Mouse (Mus musculus) heart, embryonic 11.5 days (tissue): Measurements from ENCODE around the gene Trim2. TPM values are rescaled to one million over a fixed set of nuclear protein-coding genes. Genes with fewer than 3 reads are reported as not detected.

Experiments
- ATAC-seq: fragments of 200-750 bp; cut with Nextera tagmentation; replicated peaks from 2 replicates; pipeline ENCODE4 v1.8.0; 2017; ENCODE audit warnings: moderate library complexity; ENCODE audit not compliant: insufficient number of reproducible peaks, low FRiP score, low TSS enrichment
- H3K27ac ChIP-seq: fragments of 300-500 bp; sonication (generic); 2 replicates; pipeline ENCODE4 v1.5.1; 2014; ENCODE audit warnings: mild to moderate bottlenecking, low read depth, low read length
- H3K27me3 ChIP-seq: fragments of 300-500 bp; sonication (generic); 2 replicates; pipeline ENCODE4 v1.6.1; 2014; ENCODE audit warnings: mild to moderate bottlenecking, low read length, mixed read lengths; ENCODE audit not compliant: control insufficient read depth, insufficient read depth
- H3K36me3 ChIP-seq: fragments of 300-500 bp; sonication (generic); 2 replicates; pipeline ENCODE4 v1.6.1; 2014; ENCODE audit warnings: mild to moderate bottlenecking, low read length, moderate library complexity, mixed read lengths; ENCODE audit not compliant: control insufficient read depth, insufficient read depth
- H3K4me1 ChIP-seq: fragments of 300-500 bp; sonication (generic); 2 replicates; pipeline ENCODE4 v1.6.1; 2014; ENCODE audit warnings: low read length; ENCODE audit not compliant: control insufficient read depth, insufficient read depth
- H3K4me2 ChIP-seq: fragments of 300-500 bp; sonication (generic); 2 replicates; pipeline ENCODE4 v1.6.1; 2014; ENCODE audit warnings: mild to moderate bottlenecking, moderate library complexity
- H3K4me3 ChIP-seq: fragments of 300-500 bp; sonication (generic); 2 replicates; pipeline ENCODE4 v1.5.1; 2014; ENCODE audit warnings: low read depth, low read length
- H3K9ac ChIP-seq: fragments of 300-500 bp; sonication (generic); 2 replicates; pipeline ENCODE4 v1.6.1; 2014; ENCODE audit warnings: mild to moderate bottlenecking, low read depth, low read length, moderate library complexity
- H3K9me3 ChIP-seq: fragments of 300-500 bp; sonication (generic); replicated peaks from 2 replicates; pipeline ENCODE4 v1.6.1; 2016; ENCODE audit warnings: low read length; ENCODE audit not compliant: control insufficient read depth
- WGBS: fragments of 180-500 bp; shearing (Covaris S2); extraction: QIAGEN DNeasy Blood & Tissue Kit; methylation state at CpG from one replicate; pipeline ENCODE4 v1.1.7; 2014; ENCODE audit not compliant: insufficient replicate concordance; 5-methylcytosine and 5-hydroxymethylcytosine counted together
- polyA plus RNA-seq: library from polyadenylated mRNA; unstranded; fragments of >200 nt; fragmentation: Nextera tagmentation; extraction: Ambion mirVana; gene quantifications from 2 replicates; pipeline ENCODE4 v1.2.1, GENCODE M21; 2014

Gene Trim2
- polyA plus RNA-seq, 1 experiment from 2014 or later, result 8.9 TPM

DNA sequence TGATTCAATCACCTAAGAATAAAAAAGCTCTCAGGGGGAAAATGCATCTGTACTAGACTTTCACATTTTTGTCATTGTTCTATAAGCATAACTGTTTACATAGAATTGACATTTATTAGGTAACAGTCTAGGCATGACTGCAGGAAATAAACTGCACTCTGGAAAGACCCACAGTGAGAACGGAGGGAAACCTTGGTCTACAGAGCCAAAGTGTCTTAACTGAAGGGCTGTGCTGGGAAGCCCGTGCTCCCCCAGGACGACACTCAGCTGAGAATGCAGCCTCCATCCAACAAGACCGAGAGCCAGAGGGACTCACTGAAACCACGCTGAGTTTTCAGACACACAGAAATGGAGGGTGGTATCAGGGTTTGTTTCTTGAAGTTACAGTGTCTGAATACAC is 175.9 kb downstream of the Trim2 start:
- Histone ChIP-seq H3K36me3 (no peaks in the 10 kb centered on the region), H3K4me2 (no peak overlapping the region), H3K27me3 (no peaks in the 10 kb centered on the region), H3K4me1 (no peaks in the 10 kb centered on the region), H3K9ac (no peak overlapping the region), H3K4me3 (no peak overlapping the region), H3K27ac (no peak overlapping the region), H3K9me3 (no peaks in the 10 kb centered on the region)
- 62% methylated on average over 5 of the region's 5 CpGs for whole genome bisulfite sequencing
- no peak for ATAC-seq

DNA sequence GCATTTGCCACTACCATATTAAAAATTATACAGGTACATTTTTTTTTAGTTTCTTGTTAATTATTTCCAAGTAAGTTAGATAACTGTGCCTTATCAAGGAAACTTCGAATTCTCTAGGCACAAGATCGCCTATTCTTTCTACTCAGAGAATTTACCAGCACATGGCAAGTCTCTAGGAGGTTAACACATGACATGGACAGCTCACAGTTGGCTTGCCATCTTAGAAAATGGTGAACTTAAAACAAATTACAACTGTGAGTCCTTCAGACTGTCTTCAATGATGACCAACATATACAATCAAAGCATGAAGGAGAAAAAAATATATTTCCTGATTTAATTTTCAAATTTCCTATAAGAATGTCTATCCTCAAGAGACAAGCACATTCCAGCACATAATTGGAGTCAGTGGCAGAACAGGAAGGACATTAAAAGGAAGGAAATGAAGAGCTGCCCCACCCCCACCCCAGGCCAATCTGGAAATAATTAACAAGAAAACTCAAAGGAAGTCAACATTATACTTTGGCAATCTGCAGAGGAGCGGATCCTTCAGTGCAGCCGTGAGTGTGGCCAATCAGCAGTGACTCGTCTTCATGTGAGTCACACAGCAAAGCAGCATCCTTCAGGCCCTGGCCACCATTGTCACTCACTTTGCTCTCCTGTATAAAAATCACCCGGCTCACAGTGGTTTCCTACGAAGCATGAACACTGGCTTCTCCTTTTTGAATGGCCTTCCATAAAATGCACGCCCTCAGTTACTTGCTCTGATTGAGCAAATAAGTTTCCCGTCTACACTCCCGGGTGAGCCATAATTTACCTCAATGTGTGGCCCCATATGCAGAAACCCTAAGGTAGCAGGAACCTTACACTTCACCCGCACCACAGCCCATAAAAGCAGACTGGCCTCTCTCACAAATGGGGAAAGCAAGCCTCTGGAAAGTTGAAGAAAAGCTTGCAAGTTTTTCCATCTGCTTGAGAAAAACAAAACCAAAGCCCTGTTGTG is 177.5 kb downstream of the Trim2 start:
- no peaks in the 10 kb centered on the region for H3K27me3 ChIP-seq
- H3K4me2 ChIP-seq, result no peak overlapping the region
- no peak overlapping the region for H3K9ac ChIP-seq
- no peaks in the 10 kb centered on the region for H3K36me3 ChIP-seq
- H3K4me3 ChIP-seq, result no peak overlapping the region
- no peaks in the 10 kb centered on the region for H3K9me3 ChIP-seq
- WGBS, result 66% methylated on average over 11 of the region's 11 CpGs
- H3K4me1 ChIP-seq, result no peaks in the 10 kb centered on the region
- no peak for ATAC-seq
- H3K27ac ChIP-seq, result no peak overlapping the region

DNA sequence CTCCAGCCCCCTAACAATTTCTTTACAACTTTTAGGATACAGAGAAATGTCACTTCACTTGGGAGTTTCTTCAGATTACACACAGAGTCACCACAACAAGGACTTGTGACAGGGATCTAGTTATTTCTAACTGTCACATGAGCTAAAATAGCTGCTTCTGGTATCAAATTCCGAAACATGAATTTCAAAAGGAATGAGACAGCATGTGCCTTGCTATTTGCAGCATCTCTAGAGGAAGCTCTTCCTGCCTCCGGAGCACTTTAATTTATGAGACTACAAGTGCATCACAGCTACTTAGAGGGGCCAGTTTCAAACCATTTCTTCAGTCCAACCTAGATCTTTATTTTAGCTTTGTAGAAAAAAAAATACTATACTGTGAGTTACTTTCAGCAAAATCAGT is 179.2 kb downstream of the Trim2 start:
- H3K4me2 ChIP-seq, result no peak overlapping the region
- no peaks in the 10 kb centered on the region for H3K36me3 ChIP-seq
- no peak overlapping the region for H3K9ac ChIP-seq
- 80% methylated on average over 2 of the region's 2 CpGs for WGBS
- no peaks in the 10 kb centered on the region for H3K4me1 ChIP-seq
- no peak for ATAC-seq
- no peak overlapping the region for H3K4me3 ChIP-seq
- no peak overlapping the region for H3K27ac ChIP-seq
- H3K9me3 ChIP-seq, result no peaks in the 10 kb centered on the region
- H3K27me3 ChIP-seq, result no peaks in the 10 kb centered on the region

DNA sequence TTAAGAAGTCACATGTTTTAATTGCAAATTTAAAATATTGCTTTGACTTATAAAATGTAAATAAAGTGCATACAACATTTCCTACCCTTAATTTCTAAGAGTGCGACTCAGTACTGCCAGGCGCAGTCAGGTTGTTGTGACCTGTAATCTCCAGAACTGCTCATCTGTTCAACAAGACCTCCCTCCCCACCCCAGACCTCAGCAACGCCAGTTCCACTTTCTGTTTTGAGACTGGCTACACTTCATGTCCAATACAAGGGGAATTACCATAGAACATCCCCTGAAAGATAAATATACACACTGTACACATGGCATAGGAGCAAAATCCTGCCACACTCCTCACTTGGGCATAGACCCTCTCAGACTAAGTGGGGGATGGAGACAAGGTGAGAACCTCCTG is 180.0 kb downstream of the Trim2 start:
- no peak for ATAC-seq
- H3K4me1 ChIP-seq, result no peaks in the 10 kb centered on the region
- WGBS, result 72% methylated on average over 3 of the region's 3 CpGs
- H3K36me3 ChIP-seq, result no peaks in the 10 kb centered on the region
- H3K4me2 ChIP-seq, result no peak overlapping the region
- no peak overlapping the region for H3K9ac ChIP-seq
- H3K9me3 ChIP-seq, result no peaks in the 10 kb centered on the region
- no peaks in the 10 kb centered on the region for H3K27me3 ChIP-seq
- no peak overlapping the region for H3K4me3 ChIP-seq
- no peak overlapping the region for H3K27ac ChIP-seq

DNA sequence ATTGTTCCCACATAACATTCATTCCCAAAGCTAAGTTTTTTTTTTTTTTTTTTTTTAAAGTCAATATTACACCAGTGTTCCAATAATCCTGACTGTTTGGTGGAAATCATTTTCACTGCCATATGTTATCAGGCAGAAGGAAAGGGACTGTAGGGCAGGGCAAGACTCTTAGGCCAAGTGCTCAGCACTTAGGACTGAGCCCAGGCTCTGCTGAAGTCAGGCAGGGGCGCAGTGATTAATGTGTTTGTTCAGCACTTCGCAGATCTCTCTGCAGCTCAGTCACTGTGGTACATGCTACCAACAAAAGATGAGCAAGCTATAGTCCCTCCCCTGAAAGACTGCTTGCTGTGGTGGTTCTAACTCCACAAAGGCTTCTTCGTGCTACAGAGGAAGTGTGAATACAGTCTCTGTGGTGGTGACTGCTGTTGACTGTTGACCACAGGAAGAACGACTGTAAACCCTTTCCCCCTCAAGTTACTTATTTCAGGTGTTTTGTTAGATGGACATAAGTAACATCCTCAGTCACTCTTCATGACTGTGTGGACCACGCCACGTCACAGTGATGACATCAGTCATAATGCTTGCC is 180.9 kb downstream of the Trim2 start:
- ATAC-seq, result no peak
- no peaks in the 10 kb centered on the region for H3K27me3 ChIP-seq
- 70% methylated on average over 6 of the region's 6 CpGs for WGBS

DNA sequence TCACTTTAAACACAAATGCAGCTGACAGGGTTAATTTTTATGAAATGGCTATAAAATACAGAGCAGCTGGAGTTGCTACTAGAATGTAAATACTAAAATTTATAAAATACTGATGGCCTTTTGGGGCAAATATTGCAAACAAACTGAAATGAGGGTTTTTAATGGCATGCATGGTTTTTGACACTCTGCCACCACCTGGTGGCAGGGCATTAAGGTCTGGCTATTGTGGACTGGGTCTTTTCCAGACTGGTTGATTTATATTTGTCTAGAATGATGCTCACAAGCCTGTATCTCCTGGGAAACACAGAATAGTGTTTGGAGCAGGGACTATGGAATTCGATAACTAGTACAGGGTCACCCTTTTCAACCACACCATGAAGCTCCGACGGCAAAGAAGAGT is 183.2 kb downstream of the Trim2 start:
- no peaks in the 10 kb centered on the region for H3K9me3 ChIP-seq
- no peaks in the 10 kb centered on the region for H3K36me3 ChIP-seq
- ATAC-seq, result no peak
- 69% methylated on average over 3 of the region's 3 CpGs for WGBS
- no peak overlapping the region for H3K4me3 ChIP-seq
- H3K4me1 ChIP-seq, result no peaks in the 10 kb centered on the region
- H3K27ac ChIP-seq, result no peak overlapping the region
- no peak overlapping the region for H3K4me2 ChIP-seq
- no peak overlapping the region for H3K9ac ChIP-seq
- H3K27me3 ChIP-seq, result no peaks in the 10 kb centered on the region

More for the DNA sequence above, 180.9 kb downstream of the Trim2 start:
- Histone ChIP-seq H3K9ac (no peak overlapping the region), H3K9me3 (no peaks in the 10 kb centered on the region), H3K27ac (no peak overlapping the region), H3K36me3 (no peaks in the 10 kb centered on the region), H3K4me1 (no peaks in the 10 kb centered on the region), H3K4me2 (no peak overlapping the region), H3K4me3 (no peak overlapping the region)

DNA sequence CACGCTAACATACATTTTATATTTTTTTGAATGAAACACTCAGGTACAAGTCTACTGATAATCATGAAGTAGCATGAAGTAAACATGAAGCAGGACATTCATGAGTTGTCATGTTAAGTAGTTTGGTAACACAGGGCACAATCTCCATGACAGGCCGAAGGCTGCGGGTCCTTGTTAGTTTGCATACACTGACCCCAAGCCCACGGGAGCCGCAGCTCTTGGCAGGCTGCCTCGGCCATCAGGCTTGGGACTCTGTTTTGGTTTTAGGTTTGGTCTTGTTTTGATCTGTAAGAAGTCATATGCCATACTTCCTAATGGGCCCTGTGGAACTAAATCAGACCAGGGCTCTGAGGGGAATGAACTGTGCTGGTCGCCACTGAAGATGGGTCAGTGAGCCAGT is 188.0 kb downstream of the Trim2 start:
- Histone ChIP-seq H3K9me3 (no peaks in the 10 kb centered on the region), H3K36me3 (no peaks in the 10 kb centered on the region), H3K4me1 (no peaks in the 10 kb centered on the region), H3K4me3 (no peak overlapping the region), H3K27ac (no peak overlapping the region), H3K27me3 (no peaks in the 10 kb centered on the region), H3K9ac (no peak overlapping the region), H3K4me2 (no peak overlapping the region)
- ATAC-seq, result no peak
- 79% methylated on average over 7 of the region's 7 CpGs for WGBS

DNA sequence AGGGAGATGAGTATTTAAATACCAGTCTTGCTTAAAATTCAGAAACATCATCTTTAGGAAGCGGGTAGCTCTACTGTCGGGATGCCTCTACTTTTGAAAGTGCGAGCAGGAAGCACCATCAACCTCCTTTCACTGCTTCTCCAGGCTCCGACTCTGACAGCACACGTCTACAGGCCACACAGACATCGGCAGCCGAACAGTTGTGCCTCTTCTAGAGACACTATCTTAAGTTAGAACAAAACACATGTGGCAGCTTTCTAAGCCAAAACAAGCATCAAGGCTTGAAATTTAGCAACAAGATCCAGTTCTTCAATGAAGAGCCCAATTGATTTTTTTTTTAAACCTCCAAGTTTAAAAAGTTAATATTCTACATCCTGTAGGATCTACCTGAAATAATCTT is 188.5 kb downstream of the Trim2 start:
- Histone ChIP-seq H3K27ac (no peak overlapping the region), H3K27me3 (no peaks in the 10 kb centered on the region), H3K9ac (no peak overlapping the region), H3K9me3 (no peaks in the 10 kb centered on the region), H3K4me2 (no peak overlapping the region), H3K36me3 (no peaks in the 10 kb centered on the region), H3K4me1 (no peaks in the 10 kb centered on the region), H3K4me3 (no peak overlapping the region)
- ATAC-seq, result no peak
- 77% methylated on average over 7 of the region's 7 CpGs for WGBS
